Mouse (Mus musculus) embryonic stem cell, embryonic (primary cell): ENCODE measurements at regions not wholly inside any gene's neighbourhood (a gene's known extent, or its start where the extent isn't known, plus 50 kb on each side); places are given as distances from the start of the nearest gene placed in this dataset.

Experiments used
- CTCF ChIA-PET, 4 experiments: fragments of 300-600 bp in 2 of 4; fragments of 350-600 bp in 2 of 4; sonication (Branson Sonifier 250); formaldehyde crosslinking; loops; one replicate each; lab custom pipeline; 2022; ENCODE audit warnings: inconsistent platforms in 2 of 4; lab: Charles Lee
- POLR2A ChIA-PET, 4 experiments: fragments of 300-600 bp in 2 of 4; fragments of 350-600 bp in 2 of 4; sonication (Branson Sonifier 250); formaldehyde crosslinking; loops; one replicate each; lab custom pipeline; 2022; ENCODE audit warnings: antibody characterized with exemption in 4 of 4, inconsistent platforms in 1 of 4; lab: Charles Lee

GRCm38 (mm10) chr5:46826381-46826780 is 969.0 kb upstream of the Lcorl start:
- ChIA-PET POLR2A (no interaction called here), CTCF (interaction anchor here in 1 of 4 experiments (0.6 kb wide), 1 partner anchor 411 kb away, joined by 3 read pairs; no protein-coding TSS in a partner anchor)

GRCm38 (mm10) chr5:46824934-46825333 is 967.5 kb upstream of the Lcorl start:
- ChIA-PET CTCF (no interaction called here), POLR2A (no interaction called here)

GRCm38 (mm10) chr5:46795102-46795501 is 937.7 kb upstream of the Lcorl start:
- POLR2A ChIA-PET: no interaction called here
- CTCF ChIA-PET: no interaction called here

- ChIA-PET POLR2A (no interaction called here), CTCF (no interaction called here)
Measured at GRCm38 (mm10) chr5:46794028-46794705, 936.8 kb upstream of the Lcorl start.

- POLR2A ChIA-PET: no interaction called here
- CTCF ChIA-PET: no interaction called here
Measured at GRCm38 (mm10) chr5:46791051-46791450, 933.6 kb upstream of the Lcorl start.

- CTCF ChIA-PET: no interaction called here
- POLR2A ChIA-PET: no interaction called here
Measured at GRCm38 (mm10) chr5:46790536-46790935, 933.1 kb upstream of the Lcorl start.

GRCm38 (mm10) chr5:46787079-46787478 is 929.7 kb upstream of the Lcorl start:
- CTCF ChIA-PET: no interaction called here
- POLR2A ChIA-PET: no interaction called here

- ChIA-PET POLR2A (no interaction called here), CTCF (no interaction called here)
Measured at GRCm38 (mm10) chr5:46756094-46756493, 898.7 kb upstream of the Lcorl start.

GRCm38 (mm10) chr5:46740034-46740582 is 882.7 kb upstream of the Lcorl start:
- POLR2A ChIA-PET: no interaction called here

GRCm38 (mm10) chr5:46732510-46732909 is 875.1 kb upstream of the Lcorl start:
- ChIA-PET POLR2A (no interaction called here), CTCF (no interaction called here)

More at GRCm38 (mm10) chr5:46740034-46740582, 882.7 kb upstream of the Lcorl start:
- CTCF ChIA-PET: no interaction called here

- CTCF ChIA-PET: no interaction called here
- POLR2A ChIA-PET: no interaction called here
Measured at GRCm38 (mm10) chr5:46732025-46732424, 874.6 kb upstream of the Lcorl start.

- CTCF ChIA-PET: no interaction called here
- POLR2A ChIA-PET: no interaction called here
Measured at GRCm38 (mm10) chr5:46731297-46731696, 873.9 kb upstream of the Lcorl start.

- CTCF ChIA-PET: no interaction called here
- POLR2A ChIA-PET: no interaction called here
Measured at GRCm38 (mm10) chr5:46709596-46709995, 852.2 kb upstream of the Lcorl start.

- ChIA-PET POLR2A (no interaction called here), CTCF (no interaction called here)
Measured at GRCm38 (mm10) chr5:46707845-46708244, 850.4 kb upstream of the Lcorl start.

- CTCF ChIA-PET: no interaction called here
- POLR2A ChIA-PET: no interaction called here
Measured at GRCm38 (mm10) chr5:46707021-46707420, 849.6 kb upstream of the Lcorl start.

- ChIA-PET POLR2A (no interaction called here), CTCF (no interaction called here)
Measured at GRCm38 (mm10) chr5:46678007-46678406, 820.6 kb upstream of the Lcorl start.

- CTCF ChIA-PET: no interaction called here
Measured at GRCm38 (mm10) chr5:46674810-46675502, 817.5 kb upstream of the Lcorl start.

GRCm38 (mm10) chr5:46673413-46673812 is 816.0 kb upstream of the Lcorl start:
- ChIA-PET CTCF (no interaction called here), POLR2A (no interaction called here)

More at GRCm38 (mm10) chr5:46674810-46675502, 817.5 kb upstream of the Lcorl start:
- POLR2A ChIA-PET: no interaction called here

GRCm38 (mm10) chr5:46670484-46670883 is 813.1 kb upstream of the Lcorl start:
- ChIA-PET POLR2A (no interaction called here), CTCF (no interaction called here)

GRCm38 (mm10) chr5:46666250-46666649 is 808.8 kb upstream of the Lcorl start:
- CTCF ChIA-PET: interaction anchor here in 1 of 4 experiments (0.5 kb wide), 1 partner anchor 25 kb away, joined by 3 read pairs; no protein-coding TSS in a partner anchor
- POLR2A ChIA-PET: no interaction called here

GRCm38 (mm10) chr5:46657065-46657464 is 799.6 kb upstream of the Lcorl start:
- POLR2A ChIA-PET: no interaction called here
- CTCF ChIA-PET: no interaction called here
